Comparison of ENCODE assay signal across 17 mouse cellular contexts in the genomic region with DNA sequence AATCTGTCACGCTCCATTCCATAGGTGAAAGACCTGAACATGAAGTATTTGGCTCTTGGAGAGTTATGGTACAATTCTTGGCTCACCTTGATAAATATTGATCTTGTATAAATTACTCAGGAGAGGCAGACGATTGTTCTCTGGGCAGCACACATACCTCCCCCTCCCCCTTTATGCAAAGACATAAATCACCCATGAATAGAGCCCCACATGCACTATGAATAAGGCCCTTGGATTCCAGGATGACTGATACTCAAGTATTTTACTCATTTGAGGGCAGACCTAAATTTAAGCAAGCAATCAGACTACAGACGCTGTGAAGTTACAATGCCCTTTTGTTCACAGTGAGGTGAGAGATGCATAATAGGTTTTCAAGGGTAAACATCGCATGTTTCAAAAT. TPM values are rescaled to one million over a fixed set of nuclear protein-coding genes. Genes with fewer than 3 reads are reported as not detected.
"Had no signal": no experiment of that assay in that cellular context is flagged by ENCODE, and none has a peak within 500 bp of the region (broad histone marks: within the 10 kb centered on the region; RNA-seq: fewer than 3 reads in every experiment).

No protein-coding gene starts in this region.

- H3K4me2 ChIP-seq: liver, embryonic 11.5 days; liver, embryonic 15.5 days; midbrain, embryonic 13.5 days; neural tube, embryonic 13.5 days had no signal

- H3K9me3 ChIP-seq: liver, embryonic 15.5 days; megakaryocyte, embryonic 14.5 days; midbrain, embryonic 13.5 days; neural tube, embryonic 13.5 days had no signal

- ATAC-seq: midbrain, embryonic 13.5 days had no signal

- H3K4me3 ChIP-seq: liver, embryonic 15.5 days; megakaryocyte, embryonic 14.5 days; midbrain, embryonic 13.5 days; myocyte; neural tube, embryonic 13.5 days had no signal

- H3K27me3 ChIP-seq: liver, embryonic 15.5 days; midbrain, embryonic 13.5 days; neural tube, embryonic 13.5 days had no signal

- H3K36me3 ChIP-seq: liver, embryonic 15.5 days; midbrain, embryonic 13.5 days; neural tube, embryonic 13.5 days had no signal

- H3K27ac ChIP-seq: kidney, postnatal 0 days; liver, embryonic 15.5 days; macrophage; midbrain, embryonic 13.5 days; neural tube, embryonic 13.5 days had no signal

- H3K4me1 ChIP-seq: liver, embryonic 15.5 days; megakaryocyte, embryonic 14.5 days; midbrain, embryonic 13.5 days had no signal

- H3K9ac ChIP-seq: liver, embryonic 15.5 days; midbrain, embryonic 13.5 days; neural tube, embryonic 13.5 days had no signal

- DNase-seq: kidney, adult 11 months; kidney, adult 9 months; kidney, postnatal 36 days; layer of hippocampus, adult 9-11 months; layer of hippocampus, postnatal 36 days; lung, adult 2 months; lung, postnatal 10 days; right cerebral cortex, postnatal 14 days; thymus, postnatal 4 days had no signal

RNA-seq across cellular contexts. Expression of a gene that starts 59.4 kb away (rescaled TPM):
- polyA plus RNA-seq: macrophage, myocyte had no signal
